Mouse (Mus musculus) heart, adult 8-10 months (tissue): ENCODE results near the gene Cfap99. TPM values are rescaled to one million over a fixed set of nuclear protein-coding genes. Genes with fewer than 3 reads are reported as not detected.

Experiments
- DNase-seq: peaks from one replicate; pipeline ENCODE4 v3.0.0; 2022; ENCODE audit warnings: low spot score
- total RNA-seq, 4 experiments: library from RNA; stranded (reverse); gene quantifications; 2 replicates each; pipeline ENCODE4 v1.2.4; 2022

Gene Cfap99
- total RNA-seq, 4 experiments from 2014 or later, result not detected

GRCm38 (mm10) chr5:34326875-34327576 is 38.6 kb downstream of the Cfap99 start:
- DNase-seq, result no peak

- no peak for DNase-seq
Measured at GRCm38 (mm10) chr5:34330136-34330535, 41.7 kb downstream of the Cfap99 start.

GRCm38 (mm10) chr5:34334081-34334480 is 45.7 kb downstream of the Cfap99 start:
- no peak for DNase-seq

- no peak for DNase-seq
Measured at GRCm38 (mm10) chr5:34335539-34336096, 47.2 kb downstream of the Cfap99 start.

GRCm38 (mm10) chr5:34336097-34336774 is 47.8 kb downstream of the Cfap99 start, which contains the start of gene Rnf4:
Rnf4 (plus strand) TSS chr5:34336289.
- DNase-seq, result peak; percentile 99

- DNase-seq, result peak; percentile 19
Measured at GRCm38 (mm10) chr5:34336775-34337450, 48.5 kb downstream of the Cfap99 start.

GRCm38 (mm10) chr5:34340246-34340645 is 51.8 kb downstream of the Cfap99 start:
- DNase-seq, result no peak

- no peak for DNase-seq
Measured at GRCm38 (mm10) chr5:34352084-34352631, 63.8 kb downstream of the Cfap99 start.

- no peak for DNase-seq
Measured at GRCm38 (mm10) chr5:34360261-34360660, 71.9 kb downstream of the Cfap99 start.

- no peak for DNase-seq
Measured at GRCm38 (mm10) chr5:34363115-34363514, 74.7 kb downstream of the Cfap99 start.

- DNase-seq, result no peak
Measured at GRCm38 (mm10) chr5:34368551-34369290, 80.3 kb downstream of the Cfap99 start.

- peak; percentile 94 for DNase-seq
Measured at GRCm38 (mm10) chr5:34369341-34370021, 81.1 kb downstream of the Cfap99 start, which contains the start of gene Fam193a. Fam193a (plus strand) TSS chr5:34369933.

- peak; percentile 13 for DNase-seq
Measured at GRCm38 (mm10) chr5:34370022-34370823, 81.8 kb downstream of the Cfap99 start.

GRCm38 (mm10) chr5:34370840-34371239 is 82.4 kb downstream of the Cfap99 start:
- no peak for DNase-seq

- DNase-seq, result no peak
Measured at GRCm38 (mm10) chr5:34372141-34372540, 83.7 kb downstream of the Cfap99 start.

- DNase-seq, result no peak
Measured at GRCm38 (mm10) chr5:34372541-34372940, 84.1 kb downstream of the Cfap99 start.
